Mouse (Mus musculus): Measurements from ENCODE around the gene Awat1. TPM values are rescaled to one million over a fixed set of nuclear protein-coding genes. Genes with fewer than 3 reads are reported as not detected.

Awat1 gene
- polyA plus RNA-seq (2016; fragmentation: Nextera tagmentation; extraction: Ambion mirVana) = not detected in 2 replicates

DNA sequence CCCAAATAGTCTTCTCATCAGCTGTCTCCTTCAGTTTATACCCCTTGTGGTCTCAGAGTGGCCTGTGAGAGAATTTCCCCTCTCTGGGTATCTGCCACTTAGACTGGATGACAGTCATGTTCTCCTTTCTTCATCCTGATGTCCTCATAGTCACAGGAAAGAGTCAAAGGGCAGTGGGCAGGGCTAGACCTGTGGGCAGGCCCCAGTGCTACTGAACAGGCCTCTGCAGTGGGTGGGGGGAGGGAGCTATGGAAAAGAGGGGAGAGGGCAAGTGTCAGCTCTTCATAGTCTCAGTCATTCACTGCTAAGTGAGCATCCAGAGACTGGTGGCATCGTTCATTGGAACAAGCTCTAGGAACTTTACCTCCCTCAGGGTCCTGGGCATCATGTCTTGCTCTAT, at the start of gene Awat1:
Gene Awat1, plus strand, starts transcription at position 301 of the 400 bp plus-strand sequence.
- no peak within 1 kb of the TSS for H3K4me3 ChIP-seq
- WGBS = 83% methylated on average over 1 of the region's 1 CpGs
- H3K27me3 ChIP-seq (ENCODE audit: poor library complexity, severe bottlenecking) = peaks cover 63% of the 10 kb centered on the region
- H3K9me3 ChIP-seq = no peaks in the 10 kb centered on the region
- no peaks in the 10 kb centered on the region for H3K36me3 ChIP-seq (replicated peaks)
- no peak for DNase-seq (ENCODE audit: extremely low spot score, low spot score)
- no peak within 1 kb of the TSS for H3K27ac ChIP-seq
- no peaks in the 10 kb centered on the region for H3K4me1 ChIP-seq

DNA sequence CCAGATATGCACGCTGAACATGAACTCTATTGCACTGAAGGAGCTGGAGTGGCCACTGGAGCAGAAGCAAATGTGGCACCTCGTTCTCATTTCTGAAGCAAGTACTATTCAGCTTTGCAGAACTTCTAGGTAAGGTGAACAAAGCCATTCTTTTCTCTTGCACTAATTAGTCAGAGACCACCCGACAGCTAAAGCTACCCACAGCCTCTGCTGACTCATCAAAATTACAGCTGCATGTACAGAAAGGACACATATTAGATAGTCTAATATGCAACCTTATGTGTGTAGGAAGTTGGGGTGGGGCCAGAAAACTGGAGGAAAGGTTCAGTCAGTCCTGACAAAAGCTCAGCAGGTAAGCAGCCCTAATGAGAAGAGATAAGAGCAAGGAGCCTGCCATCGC, 47.6 kb upstream of the Awat1 start, which contains the start of gene Dgat2l6:
Gene Dgat2l6, plus strand, starts transcription at position 368 of the 400 bp plus-strand sequence.
- Histone ChIP-seq H3K9me3 (no peaks in the 10 kb centered on the region), H3K4me3 (no peak within 1 kb of the TSS), H3K36me3 (replicated peaks) (no peaks in the 10 kb centered on the region), H3K27ac (no peak within 1 kb of the TSS), H3K4me1 (0 out of 2 replicates have a peak, but pooled peaks cover 5% of the 10 kb centered on the region), H3K27me3 (ENCODE audit: poor library complexity, severe bottlenecking) (peaks cover 74% of the 10 kb centered on the region)
- DNase-seq (ENCODE audit: extremely low spot score, low spot score) = no peak
- 82% methylated on average over 4 of the region's 4 CpGs for WGBS

DNA sequence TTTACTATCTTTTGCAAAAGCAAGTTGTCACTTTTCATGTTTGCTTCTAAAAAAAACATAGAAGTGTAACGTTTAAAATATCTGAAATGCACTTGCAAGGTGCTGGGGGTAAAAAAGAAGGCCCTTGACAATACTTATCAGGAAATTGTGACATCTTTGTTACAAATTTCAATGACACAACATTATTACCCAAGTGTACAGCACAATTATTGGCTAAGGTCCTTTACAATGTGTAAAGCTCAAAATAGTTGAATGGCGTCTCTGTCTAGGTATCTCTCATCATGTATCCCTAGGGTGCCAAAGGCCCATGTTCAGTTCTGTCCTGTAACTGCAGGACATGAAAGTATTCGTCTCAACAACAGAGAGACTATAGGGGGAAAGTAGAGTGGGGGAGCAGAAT, 16.0 kb upstream of the Awat1 start:
- no peaks in the 10 kb centered on the region for H3K36me3 ChIP-seq (replicated peaks)
- no peak for DNase-seq (ENCODE audit: extremely low spot score, low spot score)
- H3K9me3 ChIP-seq = no peaks in the 10 kb centered on the region
- peaks cover 53% of the 10 kb centered on the region for H3K27me3 ChIP-seq (ENCODE audit: poor library complexity, severe bottlenecking)
- H3K4me3 ChIP-seq = no peak overlapping the region
- H3K27ac ChIP-seq = no peak overlapping the region
- 86% methylated on average over 3 of the region's 3 CpGs for WGBS
- no peaks in the 10 kb centered on the region for H3K4me1 ChIP-seq

DNA sequence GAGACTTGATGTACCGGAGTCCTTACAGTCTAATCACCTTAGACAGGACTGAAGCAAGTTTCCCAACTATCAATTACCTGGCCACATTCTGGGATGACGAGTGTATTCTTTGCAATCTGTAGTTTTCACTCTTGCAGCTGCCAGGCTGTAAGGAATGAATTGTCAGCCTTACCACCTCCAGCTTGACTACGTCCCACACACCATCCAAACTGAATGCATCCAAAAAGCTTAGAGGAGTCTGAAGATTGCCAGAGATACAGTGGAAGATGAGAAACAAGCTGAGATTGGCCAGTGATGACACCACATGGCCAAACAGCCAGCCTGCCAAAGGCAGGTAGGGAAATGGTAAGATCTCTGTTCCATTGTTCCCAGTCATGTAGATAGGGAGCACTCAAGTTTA, 6.4 kb upstream of the Awat1 start:
- Histone ChIP-seq H3K4me3 (no peak overlapping the region), H3K36me3 (replicated peaks) (no peaks in the 10 kb centered on the region), H3K27ac (no peak overlapping the region), H3K27me3 (ENCODE audit: poor library complexity, severe bottlenecking) (peaks cover 32% of the 10 kb centered on the region), H3K9me3 (no peaks in the 10 kb centered on the region), H3K4me1 (no peaks in the 10 kb centered on the region)
- DNase-seq (ENCODE audit: extremely low spot score, low spot score) = no peak
- WGBS = 91% methylated on average over 3 of the region's 3 CpGs

DNA sequence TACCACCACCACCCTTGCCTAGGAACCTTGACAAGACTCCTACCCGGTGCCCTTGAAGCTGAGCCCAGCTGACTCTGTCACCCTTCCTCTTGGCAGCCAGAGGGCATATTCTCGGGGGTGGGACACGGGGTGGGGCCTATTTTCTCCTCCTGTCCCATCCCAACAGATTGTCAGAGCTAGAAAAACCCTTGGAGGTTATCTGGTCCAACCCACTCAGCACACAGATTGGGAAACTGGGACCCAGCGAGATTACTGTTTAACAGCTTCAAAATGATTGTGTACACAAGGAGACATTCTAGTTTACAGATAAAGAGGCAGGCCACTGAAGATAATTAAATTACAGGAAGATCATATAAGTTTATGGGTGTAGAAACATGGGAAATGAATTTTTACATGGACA, 22.7 kb downstream of the Awat1 start, which contains the start of gene P2ry4:
Gene P2ry4, minus strand, starts transcription at position 79 of the 400 bp plus-strand sequence.
- no peak within 1 kb of the TSS for H3K27ac ChIP-seq
- no peak within 1 kb of the TSS for H3K4me3 ChIP-seq
- peaks cover 76% of the 10 kb centered on the region for H3K27me3 ChIP-seq (ENCODE audit: poor library complexity, severe bottlenecking)
- no peaks in the 10 kb centered on the region for H3K4me1 ChIP-seq
- H3K36me3 ChIP-seq (replicated peaks) = no peaks in the 10 kb centered on the region
- 78% methylated on average over 4 of the region's 4 CpGs for WGBS
- DNase-seq (ENCODE audit: extremely low spot score, low spot score) = no peak
- H3K9me3 ChIP-seq = no peaks in the 10 kb centered on the region

DNA sequence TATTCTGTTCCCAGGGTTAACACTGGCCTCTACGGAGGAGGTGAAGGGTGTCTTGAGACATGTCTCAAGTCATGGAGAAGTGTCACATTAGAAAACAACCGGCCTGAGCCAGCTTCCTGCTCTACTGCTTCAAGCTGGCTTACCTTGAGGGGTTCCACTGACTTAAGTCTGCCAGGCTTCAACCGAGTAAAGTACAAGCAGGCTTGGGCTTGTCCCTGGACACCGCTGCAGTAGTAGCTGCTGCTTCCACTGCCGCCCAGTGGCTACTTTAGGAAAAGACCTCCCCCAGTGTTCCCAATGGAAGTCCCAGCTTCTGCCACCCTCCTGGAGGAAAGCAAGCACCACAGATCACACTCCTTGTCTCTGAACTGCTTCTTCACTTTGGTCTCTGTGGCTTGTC, 25.4 kb downstream of the Awat1 start:
- DNase-seq (ENCODE audit: extremely low spot score, low spot score) = peak; percentile 29
- Histone ChIP-seq H3K27ac (no peak overlapping the region), H3K4me1 (no peaks in the 10 kb centered on the region), H3K36me3 (replicated peaks) (no peaks in the 10 kb centered on the region), H3K9me3 (no peaks in the 10 kb centered on the region), H3K4me3 (no peak overlapping the region), H3K27me3 (ENCODE audit: poor library complexity, severe bottlenecking) (peaks cover 92% of the 10 kb centered on the region)
- 29% methylated on average over 5 of the region's 5 CpGs for WGBS

DNA sequence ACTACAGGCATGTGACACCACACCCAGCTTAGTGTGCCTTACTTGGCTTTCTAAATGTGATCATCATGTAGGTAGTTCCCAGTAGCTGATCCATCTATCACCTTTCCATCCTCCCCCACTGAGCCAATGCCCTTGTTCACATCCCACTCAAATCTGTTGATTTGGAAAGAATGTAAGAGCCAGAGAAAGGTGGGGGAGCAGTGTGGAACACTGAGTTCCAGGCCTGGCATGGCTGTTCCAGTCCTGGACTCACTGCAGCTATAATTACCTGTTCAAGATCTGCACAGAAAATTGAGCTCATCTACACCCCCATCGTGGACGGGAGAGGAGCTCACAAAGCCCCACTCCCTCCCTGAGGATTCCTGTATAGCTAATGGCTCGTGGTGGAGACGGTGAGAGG, 27.7 kb downstream of the Awat1 start:
- Histone ChIP-seq H3K9me3 (no peaks in the 10 kb centered on the region), H3K27me3 (ENCODE audit: poor library complexity, severe bottlenecking) (peaks cover 86% of the 10 kb centered on the region), H3K4me3 (no peak overlapping the region), H3K4me1 (no peaks in the 10 kb centered on the region), H3K27ac (no peak overlapping the region), H3K36me3 (replicated peaks) (no peaks in the 10 kb centered on the region)
- 67% methylated on average over 4 of the region's 4 CpGs for WGBS
- DNase-seq (ENCODE audit: extremely low spot score, low spot score) = no peak

DNA sequence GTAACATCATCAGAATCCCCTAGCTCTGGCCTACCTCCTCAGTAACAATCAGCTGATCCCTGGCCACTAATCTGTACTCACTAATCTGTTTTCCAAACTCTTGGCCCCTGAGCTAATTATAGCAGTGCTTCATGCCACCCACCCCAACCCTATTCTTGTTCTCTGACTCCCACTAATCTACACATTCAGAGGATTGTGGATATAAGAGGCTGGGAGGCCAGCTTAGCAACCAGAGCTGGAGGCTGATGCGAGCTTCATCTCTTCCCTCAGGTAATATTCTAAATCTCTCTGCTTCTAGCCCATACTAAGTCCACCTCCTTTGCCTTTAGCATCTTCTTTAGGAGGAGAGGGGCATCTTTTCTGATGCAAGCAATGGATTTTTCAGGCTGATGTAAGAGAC, 33.3 kb downstream of the Awat1 start, which contains the start of gene Arr3:
Gene Arr3, plus strand, starts transcription at position 184 of the 400 bp plus-strand sequence.
- 59% methylated on average over 1 of the region's 1 CpGs for WGBS
- DNase-seq (ENCODE audit: extremely low spot score, low spot score) = no peak
- peaks cover 81% of the 10 kb centered on the region for H3K27me3 ChIP-seq (ENCODE audit: poor library complexity, severe bottlenecking)

DNA sequence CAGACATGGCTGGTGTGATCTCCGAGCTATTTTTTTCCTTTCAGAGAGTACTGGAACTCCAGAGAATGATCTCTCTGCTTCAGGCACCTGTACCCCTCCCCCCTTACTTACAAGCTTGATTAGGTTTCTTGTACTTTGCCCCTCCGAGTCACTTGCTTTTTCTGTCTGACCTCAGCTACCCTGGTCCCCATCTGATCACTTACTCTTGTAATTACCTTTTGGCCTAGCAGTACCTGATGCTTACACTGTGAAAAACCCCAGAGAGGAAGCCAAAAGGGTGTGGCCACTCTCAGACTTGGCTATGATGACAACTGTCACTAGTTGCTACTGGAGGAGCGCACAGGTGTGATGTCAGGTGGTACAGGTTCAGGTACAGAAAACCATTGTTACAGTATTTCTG, 46.4 kb downstream of the Awat1 start:
- Histone ChIP-seq H3K4me1 (no peaks in the 10 kb centered on the region), H3K9me3 (no peaks in the 10 kb centered on the region), H3K27me3 (ENCODE audit: poor library complexity, severe bottlenecking) (peaks cover 51% of the 10 kb centered on the region), H3K36me3 (replicated peaks) (peaks cover 15% of the 10 kb centered on the region), H3K4me3 (no peak overlapping the region), H3K27ac (no peak overlapping the region)
- WGBS = 71% methylated on average over 3 of the region's 3 CpGs
- no peak for DNase-seq (ENCODE audit: extremely low spot score, low spot score)

More for the DNA sequence above, 33.3 kb downstream of the Awat1 start, which contains the start of gene Arr3:
- H3K9me3 ChIP-seq = no peaks in the 10 kb centered on the region
- H3K4me1 ChIP-seq = no peaks in the 10 kb centered on the region
- no peak within 1 kb of the TSS for H3K4me3 ChIP-seq
- no peak within 1 kb of the TSS for H3K27ac ChIP-seq
- H3K36me3 ChIP-seq (replicated peaks) = no peaks in the 10 kb centered on the region

DNA sequence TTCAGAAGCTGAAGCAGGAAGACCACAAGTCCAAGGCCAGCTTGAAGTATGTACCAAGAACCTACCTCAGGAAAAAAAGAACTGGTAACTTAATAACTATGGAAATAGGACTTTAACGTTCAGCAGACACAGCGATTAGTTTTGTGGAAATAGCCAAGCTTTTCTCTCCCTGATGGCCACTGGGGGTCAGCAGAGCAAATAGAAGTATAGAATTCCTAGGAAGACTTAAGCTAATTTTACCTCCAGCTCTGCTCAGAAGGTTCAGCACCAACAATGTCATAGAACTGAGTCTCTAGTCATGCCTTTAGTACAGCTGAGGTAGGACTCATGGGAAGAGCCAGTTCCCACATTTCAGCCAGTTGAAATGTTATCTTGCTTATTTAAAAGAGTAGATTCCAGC, 49.3 kb downstream of the Awat1 start:
- Histone ChIP-seq H3K4me3 (no peak overlapping the region), H3K9me3 (no peaks in the 10 kb centered on the region), H3K36me3 (replicated peaks) (peaks cover 25% of the 10 kb centered on the region), H3K27me3 (ENCODE audit: poor library complexity, severe bottlenecking) (peaks cover 45% of the 10 kb centered on the region), H3K27ac (no peak overlapping the region), H3K4me1 (peaks cover 8% of the 10 kb centered on the region)
- DNase-seq (ENCODE audit: extremely low spot score, low spot score) = no peak
- 83% methylated on average over 2 of the region's 2 CpGs for WGBS

DNA sequence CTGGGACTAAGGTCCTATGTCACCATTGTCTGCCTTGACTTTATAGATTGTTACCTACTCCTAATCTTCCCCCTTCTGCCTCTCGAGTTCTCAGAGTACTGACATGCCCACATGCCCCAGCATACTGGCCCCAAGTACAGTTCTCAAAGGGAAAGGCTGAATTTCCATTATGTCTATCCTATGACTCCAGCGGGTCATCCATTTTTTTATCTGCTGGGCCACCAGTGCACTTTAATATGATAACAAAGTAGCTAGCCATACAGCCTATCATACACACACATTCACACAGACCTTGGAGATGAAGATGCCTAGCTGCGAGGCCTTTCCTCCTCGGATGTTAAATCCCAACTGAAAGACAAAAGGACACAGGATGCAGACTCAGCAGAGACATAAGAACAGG, 52.2 kb downstream of the Awat1 start:
- Histone ChIP-seq H3K4me1 (peaks cover 16% of the 10 kb centered on the region), H3K36me3 (replicated peaks) (peaks cover 36% of the 10 kb centered on the region), H3K9me3 (no peaks in the 10 kb centered on the region), H3K27me3 (ENCODE audit: poor library complexity, severe bottlenecking) (peaks cover 35% of the 10 kb centered on the region), H3K4me3 (no peak overlapping the region), H3K27ac (no peak overlapping the region)
- no peak for DNase-seq (ENCODE audit: extremely low spot score, low spot score)
- 88% methylated on average over 4 of the region's 4 CpGs for WGBS

DNA sequence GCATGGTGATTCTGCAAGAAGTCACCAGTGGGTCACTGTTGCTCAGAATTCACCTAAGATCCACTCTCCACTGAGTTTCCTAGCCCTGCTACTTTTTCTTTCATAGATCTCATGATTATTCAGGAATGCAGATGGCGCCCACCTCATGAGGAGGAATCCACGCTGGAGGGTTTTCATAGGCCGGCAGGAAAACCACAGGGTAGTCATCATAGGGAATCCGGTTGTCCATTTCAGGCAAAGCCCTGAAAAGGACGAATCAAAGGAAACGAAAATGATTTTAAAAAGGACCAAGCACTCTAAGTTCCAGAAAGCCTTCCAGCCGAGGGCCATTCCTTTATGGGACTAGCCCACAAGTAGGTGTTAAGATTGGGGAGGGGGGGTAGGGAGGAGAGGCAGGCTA, 53.1 kb downstream of the Awat1 start:
- H3K27me3 ChIP-seq (ENCODE audit: poor library complexity, severe bottlenecking) = peaks cover 42% of the 10 kb centered on the region
- H3K36me3 ChIP-seq (replicated peaks) = peaks cover 44% of the 10 kb centered on the region
- DNase-seq (ENCODE audit: extremely low spot score, low spot score) = no peak
- WGBS = 42% methylated on average over 7 of the region's 7 CpGs
- no peaks in the 10 kb centered on the region for H3K9me3 ChIP-seq
- peak overlapping the region; percentile 94 for H3K27ac ChIP-seq
- peaks cover 16% of the 10 kb centered on the region for H3K4me1 ChIP-seq
- peak overlapping the region; percentile 70 for H3K4me3 ChIP-seq

DNA sequence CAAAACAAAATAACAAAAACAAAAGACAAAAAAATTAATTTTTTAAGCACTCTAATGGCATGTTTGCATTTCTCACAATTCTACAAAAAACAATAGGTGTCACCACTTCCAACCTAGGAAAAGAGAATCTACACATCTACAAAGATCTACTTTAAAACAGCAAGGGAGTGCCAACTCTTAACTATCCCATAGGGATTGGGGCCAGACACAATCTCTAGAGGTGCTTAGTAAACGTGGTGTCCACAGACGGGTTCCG, 53.4 kb downstream of the Awat1 start, which contains the start of gene Kif4:
Gene Kif4, plus strand, starts transcription at position 192 of the 256 bp plus-strand sequence.
- H3K36me3 ChIP-seq (replicated peaks) = peaks cover 44% of the 10 kb centered on the region
- no peaks in the 10 kb centered on the region for H3K9me3 ChIP-seq
- H3K4me1 ChIP-seq = peaks cover 16% of the 10 kb centered on the region
- peaks cover 44% of the 10 kb centered on the region for H3K27me3 ChIP-seq (ENCODE audit: poor library complexity, severe bottlenecking)
- H3K4me3 ChIP-seq = peak within 1 kb of the TSS; percentile 70
- H3K27ac ChIP-seq = peak within 1 kb of the TSS; percentile 94
- DNase-seq (ENCODE audit: extremely low spot score, low spot score) = no peak
- 29% methylated on average over 3 of the region's 3 CpGs for WGBS

All from forebrain, embryonic 10.5 days (tissue).